In genomic region chr6:29178888-29179658, GRCm38 (mm10) we compare ENCODE assay signal across 8 mouse cellular contexts. TPM values are rescaled to one million over a fixed set of nuclear protein-coding genes. Genes with fewer than 3 reads are reported as not detected.
A peak's percentile ranks its signal among the peaks of the same experiment; 100 is the strongest.
DNase-seq lines count a peak whose midpoint lies in the region; ATAC-seq and TF ChIP-seq lines count a peak whose summit lies in the region.

TSS of gene Prrt4 (minus strand) at chr6:29179584.

- peak; percentile 89 for ATAC-seq in forebrain, postnatal 0 days
- ATAC-seq in hematopoietic stem cell, adult 5-6 weeks (replicated peaks in 1 of 2; ENCODE audit: insufficient read depth in 1 of 2, low FRiP score in 2 of 2, low TSS enrichment in 1 of 2, low read depth in 1 of 2, poor library complexity in 2 of 2, severe bottlenecking in 2 of 2) = peak; percentile 32 to 62
- ATAC-seq in lung, embryonic 14.5 days (ENCODE audit: insufficient read depth) = peak; percentile 73
- no peak for ATAC-seq in inflammation-experienced regulatory T-cells, adult 6 months

- peak; percentile 79 for DNase-seq in Muller cell, postnatal 12 days (ENCODE audit: inconsistent ontology term)
- DNase-seq in cerebellum, adult 18-20 months = peak; percentile 62 to 71
- peak; percentile 87 for DNase-seq in forebrain, postnatal 0 days
- DNase-seq in layer of hippocampus, adult 9-10 months (ENCODE audit: low spot score) = peak; percentile 35
- peak; percentile 73 for DNase-seq in lung, embryonic 14.5 days
- peak; percentile 75 for DNase-seq in ovary, postnatal 36 days (ENCODE audit: low spot score)

- H3K9me3 ChIP-seq in forebrain, postnatal 0 days (ENCODE audit: low read length) = no peaks in the 10 kb centered on the region
- H3K9me3 ChIP-seq in lung, embryonic 14.5 days (ENCODE audit: low read depth, low read length) = no peaks in the 10 kb centered on the region

- no peaks in the 10 kb centered on the region for H3K4me1 ChIP-seq in forebrain, postnatal 0 days (ENCODE audit: insufficient read depth)
- H3K4me1 ChIP-seq in lung, embryonic 14.5 days (ENCODE audit: insufficient read depth) = no peaks in the 10 kb centered on the region

- H3K27me3 ChIP-seq in forebrain, postnatal 0 days (ENCODE audit: insufficient read depth, low read length) = no peaks in the 10 kb centered on the region
- H3K27me3 ChIP-seq in lung, embryonic 14.5 days (ENCODE audit: insufficient read depth, low read length) = peaks cover 37% of the 10 kb centered on the region

- H3K4me3 ChIP-seq in forebrain, postnatal 0 days (ENCODE audit: low read depth, low read length) = peak within 1 kb of the TSS; percentile 73
- peak within 1 kb of the TSS; percentile 57 for H3K4me3 ChIP-seq in lung, embryonic 14.5 days (ENCODE audit: low read depth, low read length)

- peak within 1 kb of the TSS; percentile 88 for H3K9ac ChIP-seq in forebrain, postnatal 0 days
- peak within 1 kb of the TSS; percentile 59 for H3K9ac ChIP-seq in lung, embryonic 14.5 days

- H3K4me2 ChIP-seq in forebrain, postnatal 0 days (ENCODE audit: low read depth) = peak within 1 kb of the TSS; percentile 75
- peak within 1 kb of the TSS; percentile 97 for H3K4me2 ChIP-seq in lung, embryonic 14.5 days

- H3K27ac ChIP-seq in forebrain, postnatal 0 days (ENCODE audit: low read depth, low read length) = peak within 1 kb of the TSS; percentile 89
- no peak within 1 kb of the TSS for H3K27ac ChIP-seq in lung, embryonic 14.5 days (ENCODE audit: low read depth)

- 1% methylated on average over 67 of the region's 79 CpGs for WGBS in forebrain, postnatal 0 days
- WGBS in lung, embryonic 14.5 days = under 1% methylated on average over 70 of the region's 79 CpGs

- no peak for TF ChIP-seq CTCF in forebrain, postnatal 0 days (IDR thresholded peaks at IDR 0.05; ENCODE audit: low read depth)
- no peak for TF ChIP-seq CTCF in lung, embryonic 14.5 days (IDR thresholded peaks at IDR 0.05; ENCODE audit: low read depth)

- peaks cover 4% of the 10 kb centered on the region; the same call in 1 of the 2 replicates for H3K36me3 ChIP-seq in forebrain, postnatal 0 days (ENCODE audit: insufficient read depth)
- no peaks in the 10 kb centered on the region for H3K36me3 ChIP-seq in lung, embryonic 14.5 days (ENCODE audit: insufficient read depth)

RNA-seq across cellular contexts. Expression of gene Prrt4, which starts in this region (rescaled TPM):
- total RNA-seq in forebrain, postnatal 0 days (2014; rRNA removed) = 17.6 and 23.5 TPM in 2 replicates
- polyA plus RNA-seq in forebrain, postnatal 0 days (2015; fragmentation: Nextera tagmentation; extraction: Ambion mirVana) = 9.0 and 12.1 TPM in 2 replicates
- total RNA-seq in hematopoietic stem cell, adult 5-6 weeks (2017) = not detected in 2 replicates
- 0.93 and 1.2 TPM in 2 replicates for polyA plus RNA-seq in lung, embryonic 14.5 days (2014; fragmentation: Nextera tagmentation; extraction: Ambion mirVana)
- polyA plus RNA-seq in inflammation-experienced regulatory T-cells, adult 6 months (2017; shearing (Covaris generic)) = not detected

Comparison
In these comparisons a context has a peak if more than half of its experiments do, and no peak if none do; other contexts are left out.
1. RNA of gene Prrt4 (total RNA-seq): 17.6 to 23.5 TPM in forebrain, postnatal 0 days; not detected in hematopoietic stem cell, adult 5-6 weeks; every median in the first group is over 10 times any median in the second.
2. Peak in ATAC-seq in hematopoietic stem cell, adult 5-6 weeks; RNA of the gene not detected or under 1 TPM.
3. DNase-seq: peak in every context shown above with its lines; median percentile 87 in forebrain, postnatal 0 days; 79 in Muller cell, postnatal 12 days; 75 in ovary, postnatal 36 days; 73 in lung, embryonic 14.5 days; 66 in cerebellum, adult 18-20 months; 35 in layer of hippocampus, adult 9-10 months.